Mouse (Mus musculus): ENCODE results near the gene Armcx3.

DNA sequence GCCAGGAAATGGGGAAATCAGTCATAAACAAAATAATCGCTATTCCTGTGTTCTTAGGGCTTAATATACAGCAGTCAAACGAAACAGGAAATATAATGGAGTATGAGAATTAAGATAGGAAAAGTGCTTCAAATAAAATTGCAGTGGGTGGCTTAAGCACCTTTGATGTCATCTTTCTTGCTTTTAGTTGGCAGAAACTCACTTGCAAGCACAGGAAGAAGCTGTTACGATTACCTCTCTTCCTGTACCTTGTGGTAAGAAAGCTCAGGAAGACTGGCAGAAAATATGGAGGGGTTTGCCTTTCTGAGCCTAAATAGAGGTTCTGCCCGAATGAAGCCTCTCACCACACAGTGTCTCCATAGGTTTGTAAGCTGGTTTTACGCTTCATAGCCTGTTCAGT, 14.5 kb upstream of the Armcx3 start:
- no peak for TF ChIP-seq CTCF (IDR thresholded peaks at IDR 0.05; ENCODE audit: low read depth, low read length)
- TF ChIP-seq TAL1 (conservative IDR thresholded peaks at IDR 0.05; ENCODE audit: low read depth, low read length), result no peak
- TF ChIP-seq POLR2AphosphoS5 (IDR thresholded peaks at IDR 0.05; ENCODE audit: insufficient replicate concordance, low read depth, low read length), result no peak
- TF ChIP-seq GATA1 (IDR thresholded peaks at IDR 0.05; ENCODE audit: borderline replicate concordance, low read length), result no peak
